Mouse (Mus musculus) myocyte (in vitro differentiated cells): Measurements from ENCODE around the gene Maats1. TPM values are rescaled to one million over a fixed set of nuclear protein-coding genes. Genes with fewer than 3 reads are reported as not detected.
A peak's percentile ranks its signal among the peaks of the same experiment; 100 is the strongest.

Source experiments
- H3K27me3 ChIP-seq: one replicate; pipeline ENCODE4 v1.6.1; 2011; ENCODE audit not compliant: control insufficient read depth, insufficient read depth, insufficient read length
- H3K36me3 ChIP-seq: one replicate; pipeline ENCODE4 v1.6.1; 2011; ENCODE audit not compliant: control insufficient read depth, insufficient read depth
- H3K4me2 ChIP-seq: one replicate; pipeline ENCODE4 v1.6.1; 2011; ENCODE audit warnings: low read depth, control low read depth
- H3K4me3 ChIP-seq: one replicate; pipeline ENCODE4 v1.5.1; 2011; ENCODE audit warnings: mild to moderate bottlenecking, control low read depth, moderate library complexity
- H3K79me2 ChIP-seq: one replicate; pipeline ENCODE4 v1.6.1; 2011; ENCODE audit not compliant: control insufficient read depth, insufficient read depth
- H3ac ChIP-seq: one replicate; pipeline ENCODE4 v1.6.1; 2011; ENCODE audit not compliant: control insufficient read depth, insufficient read length
- CEBPB ChIP-seq: IDR thresholded peaks from 2 replicates; pipeline ENCODE4 v1.6.1; 2011; ENCODE audit warnings: mild to moderate bottlenecking, moderate library complexity; ENCODE audit not compliant: poor library complexity, insufficient read depth, severe bottlenecking
- E2F4 ChIP-seq: IDR thresholded peaks from one replicate; pipeline ENCODE4 v1.6.1; 2011; ENCODE audit warnings: mild to moderate bottlenecking, control low read depth, moderate library complexity; ENCODE audit not compliant: insufficient read depth
- MYOD1 ChIP-seq, 3 experiments: IDR thresholded peaks; one replicate each; pipeline ENCODE4 v1.6.1; 2011; ENCODE audit warnings: control low read depth in 2 of 3, low read depth in 2 of 3, mild to moderate bottlenecking in 2 of 3, moderate library complexity in 1 of 3; ENCODE audit not compliant: insufficient read length in 2 of 3, control insufficient read depth in 1 of 3
- MYOG ChIP-seq, 3 experiments: IDR thresholded peaks; one replicate each; pipeline ENCODE4 v1.6.1; 2011; ENCODE audit warnings: control low read depth in 2 of 3, low read depth in 2 of 3, mild to moderate bottlenecking in 2 of 3; ENCODE audit not compliant: insufficient read length in 2 of 3, control insufficient read depth in 1 of 3, insufficient read depth in 1 of 3
- POLR2A ChIP-seq: IDR thresholded peaks from one replicate; pipeline ENCODE4 v1.6.1; 2011; ENCODE audit warnings: low read depth, mild to moderate bottlenecking, control low read depth, moderate library complexity; ENCODE audit not compliant: insufficient read length
- REST ChIP-seq: IDR thresholded peaks from one replicate; pipeline ENCODE4 v1.6.1; 2011; ENCODE audit warnings: mild to moderate bottlenecking, control low read depth, moderate library complexity; ENCODE audit not compliant: insufficient read depth, insufficient read length
- SRF ChIP-seq: IDR thresholded peaks from one replicate; pipeline ENCODE4 v1.6.1; 2011; ENCODE audit warnings: low read depth; ENCODE audit not compliant: control insufficient read depth, insufficient read length
- TCF12 ChIP-seq: IDR thresholded peaks from one replicate; pipeline ENCODE4 v1.6.1; 2011; ENCODE audit warnings: mild to moderate bottlenecking, control low read depth; ENCODE audit not compliant: poor library complexity, insufficient read depth, severe bottlenecking
- TCF3 ChIP-seq: IDR thresholded peaks from one replicate; pipeline ENCODE4 v1.6.1; 2011; ENCODE audit warnings: low read depth, control low read depth; ENCODE audit not compliant: insufficient read length
- USF1 ChIP-seq: IDR thresholded peaks from one replicate; pipeline ENCODE4 v1.6.1; 2011; ENCODE audit warnings: low read depth, mild to moderate bottlenecking, control low read depth, moderate library complexity
- polyA plus RNA-seq: library from polyadenylated mRNA; unstranded; fragments of >200 nt; fragmentation: generic; extraction: Trizol; gene quantifications from one replicate; pipeline ENCODE4 v1.2.1, GENCODE M21; 2012; ENCODE audit warnings: missing spikeins

Gene Maats1
- polyA plus RNA-seq, 1 experiment: 1.1 TPM

- TF ChIP-seq POLR2A (no peak), SRF (no peak), TCF12 (no peak)
- no peak overlapping the region for H3K4me2 ChIP-seq
- H3ac ChIP-seq: no peak overlapping the region
- no peak overlapping the region for H3K4me3 ChIP-seq
- H3K79me2 ChIP-seq: no peaks in the 10 kb centered on the region
- H3K36me3 ChIP-seq: no peaks in the 10 kb centered on the region
- no peaks in the 10 kb centered on the region for H3K27me3 ChIP-seq
Observed at GRCm38 (mm10) chr16:38372876-38373275, 30.9 kb upstream of the Maats1 start.

- peak overlapping the region; percentile 61 for H3K4me2 ChIP-seq
- H3K36me3 ChIP-seq: no peaks in the 10 kb centered on the region
- H3K79me2 ChIP-seq: no peaks in the 10 kb centered on the region
- TF ChIP-seq SRF (peak; percentile 80), E2F4 (no peak), MYOG (IDR thresholded peaks at IDR 0.05; ENCODE audit: control insufficient read depth in 1 of 3, insufficient read depth in 1 of 3, insufficient read length in 2 of 3, low read depth in 2 of 3) (no peak), MYOD1 (IDR thresholded peaks at IDR 0.05; ENCODE audit: control insufficient read depth in 1 of 3, insufficient read length in 2 of 3, low read depth in 2 of 3) (peak in 2 of 3 experiments; percentile 29 to 48), REST (no peak)
- H3ac ChIP-seq: no peak overlapping the region
- no peak overlapping the region for H3K4me3 ChIP-seq
- no peaks in the 10 kb centered on the region for H3K27me3 ChIP-seq
Observed at GRCm38 (mm10) chr16:38371705-38372296, 29.9 kb upstream of the Maats1 start.

GRCm38 (mm10) chr16:38370633-38371374 is 28.9 kb upstream of the Maats1 start:
- no peak overlapping the region for H3ac ChIP-seq
- TF ChIP-seq USF1 (no peak), E2F4 (no peak), MYOG (IDR thresholded peaks at IDR 0.05; ENCODE audit: control insufficient read depth in 1 of 3, insufficient read depth in 1 of 3, insufficient read length in 2 of 3, low read depth in 2 of 3) (peak; percentile 2 to 79 (median 71)), REST (no peak), TCF3 (peak; percentile 56), MYOD1 (IDR thresholded peaks at IDR 0.05; ENCODE audit: control insufficient read depth in 1 of 3, insufficient read length in 2 of 3, low read depth in 2 of 3) (peak; percentile 99 to 100 (median 99)), TCF12 (peak; percentile 75), POLR2A (peak; percentile 46), SRF (peak; percentile 79)
- no peak overlapping the region for H3K4me3 ChIP-seq
- no peaks in the 10 kb centered on the region for H3K36me3 ChIP-seq
- peak overlapping the region; percentile 61 for H3K4me2 ChIP-seq
- H3K27me3 ChIP-seq: no peaks in the 10 kb centered on the region
- peaks cover 6% of the 10 kb centered on the region for H3K79me2 ChIP-seq

DNA sequence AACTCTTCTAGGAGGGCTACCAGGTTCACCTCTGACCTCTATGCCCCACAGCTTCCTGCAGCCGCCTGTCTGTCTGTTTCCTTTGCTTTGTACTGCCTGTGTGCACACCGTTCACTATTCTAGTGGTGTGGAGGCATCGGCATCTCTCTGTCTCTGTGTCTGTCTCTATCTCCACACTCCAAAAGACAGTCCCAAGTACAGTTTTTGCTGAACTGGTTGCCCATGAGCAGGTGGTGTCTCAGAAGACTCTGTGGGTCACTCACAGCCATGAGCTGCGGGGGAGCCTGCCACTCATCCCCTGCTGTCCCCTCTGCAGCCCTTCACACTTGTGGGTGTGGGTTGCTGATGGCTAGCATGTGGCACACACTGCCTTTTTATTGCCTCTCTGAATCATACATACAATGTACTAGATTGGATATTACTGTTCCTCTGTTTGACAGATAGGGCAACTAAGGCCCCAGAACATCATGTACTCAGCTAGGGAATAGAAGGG is 28.1 kb upstream of the Maats1 start:
- no peaks in the 10 kb centered on the region for H3K27me3 ChIP-seq
- H3K4me3 ChIP-seq: no peak overlapping the region
- H3ac ChIP-seq: no peak overlapping the region
- peak overlapping the region; percentile 61 for H3K4me2 ChIP-seq
- H3K79me2 ChIP-seq: peaks cover 7% of the 10 kb centered on the region
- H3K36me3 ChIP-seq: no peaks in the 10 kb centered on the region
- peak in 2 of 3 experiments; percentile 70 to 88 for TF ChIP-seq MYOD1 (IDR thresholded peaks at IDR 0.05; ENCODE audit: control insufficient read depth in 1 of 3, insufficient read length in 2 of 3, low read depth in 2 of 3)
- no peak for TF ChIP-seq USF1
- TF ChIP-seq MYOG (IDR thresholded peaks at IDR 0.05; ENCODE audit: control insufficient read depth in 1 of 3, insufficient read depth in 1 of 3, insufficient read length in 2 of 3, low read depth in 2 of 3): peak in 2 of 3 experiments; percentile 72 to 91

DNA sequence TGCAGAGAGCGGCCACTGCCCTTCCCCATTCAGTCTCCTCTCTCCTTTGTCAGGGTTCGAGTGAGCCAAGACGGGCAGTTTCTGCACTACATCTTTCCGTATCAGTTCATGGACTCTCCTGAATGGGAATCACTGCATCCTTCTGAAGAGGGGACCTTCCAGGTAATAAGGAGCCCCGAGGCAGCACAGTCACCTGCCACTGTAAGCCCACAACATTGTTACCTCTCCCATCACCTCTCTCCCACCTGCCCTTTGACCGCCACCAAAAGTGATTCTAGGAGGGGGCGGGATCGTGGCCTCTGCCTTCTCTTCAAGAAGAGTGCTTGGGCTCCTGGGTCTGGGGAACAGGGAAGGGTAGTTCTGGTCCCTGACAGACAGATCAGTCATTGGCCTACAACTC is 27.5 kb upstream of the Maats1 start:
- Histone ChIP-seq H3K36me3 (no peaks in the 10 kb centered on the region), H3K4me2 (peak overlapping the region; percentile 61)
- no peak for TF ChIP-seq MYOG (IDR thresholded peaks at IDR 0.05; ENCODE audit: control insufficient read depth in 1 of 3, insufficient read depth in 1 of 3, insufficient read length in 2 of 3, low read depth in 2 of 3)

DNA sequence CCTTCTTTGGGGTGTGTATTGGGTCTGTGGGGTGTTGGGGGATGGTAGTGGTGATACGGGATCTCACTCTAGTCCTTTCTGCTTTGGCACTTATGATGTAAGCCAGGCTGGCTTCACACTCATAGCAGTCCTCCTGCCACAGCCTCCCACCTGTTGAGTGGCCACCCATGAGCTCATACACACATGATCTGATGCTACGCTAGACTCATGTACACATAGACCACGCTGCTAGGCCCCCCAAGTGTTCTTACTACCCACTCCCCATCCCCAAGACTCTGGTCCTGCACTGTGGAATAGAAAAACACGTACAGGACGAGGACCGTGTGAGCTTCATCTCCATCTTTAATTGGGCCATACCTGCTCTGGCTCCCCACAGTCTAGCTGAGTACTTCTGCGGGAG is 27.1 kb upstream of the Maats1 start:
- Histone ChIP-seq H3K4me2 (peak overlapping the region; percentile 57), H3K4me3 (no peak overlapping the region), H3K36me3 (no peaks in the 10 kb centered on the region), H3K79me2 (peaks cover 7% of the 10 kb centered on the region), H3K27me3 (no peaks in the 10 kb centered on the region), H3ac (no peak overlapping the region)
- TF ChIP-seq E2F4: no peak
- TF ChIP-seq CEBPB: 0 out of 2 replicates have a peak, but pooled peaks have one; percentile 20
- TF ChIP-seq MYOD1 (IDR thresholded peaks at IDR 0.05; ENCODE audit: control insufficient read depth in 1 of 3, insufficient read length in 2 of 3, low read depth in 2 of 3): peak in 2 of 3 experiments; percentile 83 to 91
- TF ChIP-seq MYOG (IDR thresholded peaks at IDR 0.05; ENCODE audit: control insufficient read depth in 1 of 3, insufficient read depth in 1 of 3, insufficient read length in 2 of 3, low read depth in 2 of 3): peak in 2 of 3 experiments; percentile 56 to 85
- TF ChIP-seq TCF12: no peak
- no peak for TF ChIP-seq SRF
- TF ChIP-seq TCF3: no peak

More for the DNA sequence above, 27.5 kb upstream of the Maats1 start:
- no peak overlapping the region for H3K4me3 ChIP-seq
- no peak overlapping the region for H3ac ChIP-seq
- H3K79me2 ChIP-seq: peaks cover 7% of the 10 kb centered on the region
- H3K27me3 ChIP-seq: no peaks in the 10 kb centered on the region
